Mouse (Mus musculus): Measurements from ENCODE around the gene Scn8a.

DNA sequence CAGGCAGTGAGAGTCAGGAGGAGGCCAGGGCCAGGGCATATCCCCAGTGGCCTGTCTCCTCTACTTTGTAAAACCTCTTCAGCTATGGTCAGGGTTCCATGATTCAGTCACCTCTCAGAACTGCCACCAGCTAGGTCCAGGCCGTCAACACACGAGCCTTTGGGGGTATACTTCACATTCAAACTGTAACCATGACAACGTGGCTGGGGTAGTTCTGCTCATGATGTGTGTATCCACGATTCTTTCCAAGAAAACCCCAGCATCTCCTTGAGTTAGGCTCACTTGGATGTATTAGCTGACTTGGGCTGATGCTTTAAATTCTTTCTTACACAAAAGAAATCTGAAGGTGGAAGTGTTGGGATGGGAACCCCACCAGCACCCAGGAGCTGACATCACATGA is 218.6 kb downstream of the Scn8a start:
- no peak for TF ChIP-seq CTCF (conservative IDR thresholded peaks at IDR 0.05; ENCODE audit: low read length)
- TF ChIP-seq NANOG (IDR thresholded peaks at IDR 0.05; ENCODE audit: borderline replicate concordance, low read length), result no peak
- TF ChIP-seq POU5F1 (IDR thresholded peaks at IDR 0.05; ENCODE audit: borderline replicate concordance, low read length), result no peak
